ENCODE assay signal across 18 mouse cellular contexts in genomic region chr4:104587826-104588225, GRCm38 (mm10).
"Had no signal": no experiment of that assay in that cellular context is flagged by ENCODE, and none has a peak within 500 bp of the region (broad histone marks: within the 10 kb centered on the region; RNA-seq: fewer than 3 reads in every experiment).

No protein-coding gene starts in this region.

- H3K27ac ChIP-seq: midbrain, embryonic 10.5 days; midbrain, embryonic 12.5 days; neural tube, embryonic 13.5 days; neural tube, embryonic 15.5 days had no signal

- H3K27me3 ChIP-seq: midbrain, embryonic 12.5 days; neural tube, embryonic 13.5 days; neural tube, embryonic 15.5 days had no signal

- H3K36me3 ChIP-seq: midbrain, embryonic 10.5 days; midbrain, embryonic 12.5 days; neural tube, embryonic 13.5 days; neural tube, embryonic 15.5 days had no signal

- H3K9ac ChIP-seq: lung, embryonic 14.5 days; midbrain, embryonic 12.5 days; neural tube, embryonic 13.5 days; neural tube, embryonic 15.5 days had no signal

- ATAC-seq: midbrain, embryonic 16.5 days had no signal

- H3K9me3 ChIP-seq: midbrain, embryonic 10.5 days; midbrain, embryonic 12.5 days; neural tube, embryonic 13.5 days; neural tube, embryonic 15.5 days had no signal

- DNase-seq: lung, adult 18-20 months; lung, embryonic 14.5 days; lung, postnatal 10 days; lung, postnatal 4 days; midbrain, embryonic 14.5 days; right cerebral cortex, adult 18-20 months; right cerebral cortex, postnatal 25 days; right cerebral cortex, postnatal 4 days; spleen, adult 18-20 months; thymus, adult 18-20 months; thymus, postnatal 14 days; thymus, postnatal 36 days had no signal

- H3K4me2 ChIP-seq: lung, embryonic 14.5 days; midbrain, embryonic 12.5 days; neural tube, embryonic 13.5 days; neural tube, embryonic 15.5 days had no signal

- H3K4me3 ChIP-seq: midbrain, embryonic 10.5 days; midbrain, embryonic 12.5 days; myocyte; neural tube, embryonic 13.5 days; neural tube, embryonic 15.5 days had no signal
